Mouse (Mus musculus) bone marrow macrophage, adult 2 months (primary cell): ENCODE results near the gene Prkn.

Experiments
- CTCF ChIP-seq: IDR thresholded peaks from 2 replicates; pipeline ENCODE4 v1.5.1; 2012; ENCODE audit warnings: low read depth, mild to moderate bottlenecking, low read length, moderate library complexity
- POLR2A ChIP-seq: IDR thresholded peaks from 2 replicates; pipeline ENCODE4 v1.6.1; 2012; ENCODE audit warnings: mild to moderate bottlenecking, low read depth, low read length, borderline replicate concordance

GRCm38 (mm10) chr17:11914451-11914850 is 1074.3 kb downstream of the Prkn start:
- TF ChIP-seq POLR2A (no peak), CTCF (no peak)
